In genomic region chrX:70007077-70007476, GRCm38 (mm10) we compare ENCODE assay signal across 16 mouse cellular contexts.
"Had no signal": no experiment of that assay in that cellular context is flagged by ENCODE, and none has a peak within 500 bp of the region (broad histone marks: within the 10 kb centered on the region; RNA-seq: fewer than 3 reads in every experiment).

No protein-coding gene starts in this region.

- H3K36me3 ChIP-seq: neural tube, embryonic 12.5 days; neural tube, embryonic 13.5 days; neural tube, embryonic 15.5 days; stomach, embryonic 15.5 days had no signal

- H3K27ac ChIP-seq: neural tube, embryonic 12.5 days; neural tube, embryonic 13.5 days; neural tube, embryonic 15.5 days; stomach, embryonic 15.5 days; stomach, postnatal 0 days had no signal

- H3K4me1 ChIP-seq: neural tube, embryonic 12.5 days; neural tube, embryonic 13.5 days; neural tube, embryonic 15.5 days; stomach, embryonic 15.5 days had no signal

- H3K9me3 ChIP-seq: neural tube, embryonic 12.5 days; neural tube, embryonic 13.5 days; neural tube, embryonic 15.5 days; stomach, embryonic 15.5 days had no signal

- DNase-seq: retina, postnatal 1 day; right cerebral cortex, adult 18-20 months; right cerebral cortex, postnatal 14 days; right cerebral cortex, postnatal 25 days; right cerebral cortex, postnatal 4 days; spleen, adult 18-20 months; thymus, adult 18-20 months; thymus, adult 2 months; thymus, postnatal 14 days; thymus, postnatal 25 days; thymus, postnatal 36 days had no signal

- H3K4me2 ChIP-seq: neural tube, embryonic 12.5 days; neural tube, embryonic 13.5 days; neural tube, embryonic 15.5 days; stomach, embryonic 15.5 days had no signal

- H3K9ac ChIP-seq: neural tube, embryonic 12.5 days; neural tube, embryonic 13.5 days; neural tube, embryonic 15.5 days; stomach, embryonic 15.5 days had no signal

- H3K27me3 ChIP-seq: neural tube, embryonic 12.5 days; neural tube, embryonic 13.5 days; neural tube, embryonic 15.5 days; stomach, embryonic 15.5 days had no signal

- H3K4me3 ChIP-seq: neural tube, embryonic 12.5 days; neural tube, embryonic 13.5 days; neural tube, embryonic 15.5 days; stomach, embryonic 15.5 days had no signal
